Mouse (Mus musculus) spleen, adult 2 months (tissue): ENCODE measurements around the gene Gprc5c. TPM values are rescaled to one million over a fixed set of nuclear protein-coding genes. Genes with fewer than 3 reads are reported as not detected.

Experiments
- DNase-seq, 2 experiments: peaks; one replicate each; pipeline versions ENCODE4 v3.0.0 to v3.0.0-alpha.2; 2012 to 2021; ENCODE audit warnings: low spot score in 2 of 2, low read depth in 1 of 2
- H3K27ac ChIP-seq: fragments of 200-500 bp; 2 replicates; pipeline ENCODE4 v1.5.1; 2012; ENCODE audit warnings: low read length, inconsistent platforms; ENCODE audit not compliant: insufficient read depth
- H3K27me3 ChIP-seq: fragments of 200-500 bp; 2 replicates; pipeline ENCODE4 v1.6.1; 2012; ENCODE audit warnings: mild to moderate bottlenecking, moderate library complexity, low read length, inconsistent platforms; ENCODE audit not compliant: control insufficient read depth, insufficient read depth
- H3K36me3 ChIP-seq: fragments of 200-500 bp; 2 replicates; pipeline ENCODE4 v1.6.1; 2012; ENCODE audit warnings: mild to moderate bottlenecking, low read length, inconsistent platforms; ENCODE audit not compliant: control insufficient read depth, insufficient read depth
- H3K4me1 ChIP-seq: fragments of 200-500 bp; 2 replicates; pipeline ENCODE4 v1.6.1; 2011; ENCODE audit warnings: inconsistent platforms; ENCODE audit not compliant: control insufficient read depth, insufficient read depth, insufficient read length
- H3K4me3 ChIP-seq: fragments of 200-500 bp; 2 replicates; pipeline ENCODE4 v1.5.1; 2011; ENCODE audit warnings: mild to moderate bottlenecking, inconsistent platforms; ENCODE audit not compliant: insufficient read depth, insufficient read length; ENCODE audit errors: extremely low read depth
- CTCF ChIP-seq: fragments of 200-500 bp; IDR thresholded peaks from 2 replicates; pipeline ENCODE4 v1.5.1; 2011; ENCODE audit warnings: mild to moderate bottlenecking, inconsistent platforms; ENCODE audit not compliant: insufficient read depth, insufficient read length, insufficient replicate concordance; ENCODE audit errors: extremely low read depth
- POLR2A ChIP-seq: fragments of 200-500 bp; IDR thresholded peaks from 2 replicates; pipeline ENCODE4 v1.6.1; 2011; ENCODE audit warnings: low read depth, low read length, inconsistent platforms
- WGBS: fragments of 180-500 bp; shearing (Covaris S2); methylation state at CpG from one replicate; pipeline ENCODE4 v1.1.7; 2018; 5-methylcytosine and 5-hydroxymethylcytosine counted together
- polyA plus RNA-seq: library from polyadenylated mRNA; depleted of rRNA; stranded (reverse); fragments of >200 nt; gene quantifications from 2 replicates; pipeline ENCODE4 v1.2.3, GENCODE M21; 2012

Gene Gprc5c
- polyA plus RNA-seq, 1 experiment = 9.5 TPM

GRCm38 (mm10) chr11:114833166-114833565 lies 17.8 kb upstream of the Gprc5c start:
- DNase-seq = no peak
- no peak overlapping the region for H3K4me3 ChIP-seq
- 80% methylated on average over 5 of the region's 5 CpGs for WGBS
- H3K27ac ChIP-seq = no peak overlapping the region
- no peaks in the 10 kb centered on the region; the same call in 1 of the 2 replicates for H3K4me1 ChIP-seq
- H3K36me3 ChIP-seq = no peaks in the 10 kb centered on the region
- no peaks in the 10 kb centered on the region for H3K27me3 ChIP-seq
- TF ChIP-seq POLR2A (no peak), CTCF (no peak)

- WGBS = 28% methylated on average over 8 of the region's 8 CpGs
- TF ChIP-seq CTCF = no peak
- no peak for TF ChIP-seq POLR2A
- H3K27me3 ChIP-seq = no peaks in the 10 kb centered on the region
- no peaks in the 10 kb centered on the region for H3K36me3 ChIP-seq
- H3K27ac ChIP-seq = no peak overlapping the region
- no peaks in the 10 kb centered on the region; the same call in 1 of the 2 replicates for H3K4me1 ChIP-seq
- no peak overlapping the region for H3K4me3 ChIP-seq
- DNase-seq = no peak
Measured at GRCm38 (mm10) chr11:114843818-114844463, 7.0 kb upstream of the Gprc5c start.

- no peaks in the 10 kb centered on the region for H3K27me3 ChIP-seq
- TF ChIP-seq POLR2A (no peak), CTCF (no peak)
- no peak for DNase-seq
- H3K4me3 ChIP-seq = no peak overlapping the region
- H3K27ac ChIP-seq = no peak overlapping the region
- no peaks in the 10 kb centered on the region for H3K36me3 ChIP-seq
- no peaks in the 10 kb centered on the region; the same call in 1 of the 2 replicates for H3K4me1 ChIP-seq
- WGBS = 81% methylated on average over 7 of the region's 7 CpGs
Measured at GRCm38 (mm10) chr11:114844464-114845220, 6.3 kb upstream of the Gprc5c start.

DNA sequence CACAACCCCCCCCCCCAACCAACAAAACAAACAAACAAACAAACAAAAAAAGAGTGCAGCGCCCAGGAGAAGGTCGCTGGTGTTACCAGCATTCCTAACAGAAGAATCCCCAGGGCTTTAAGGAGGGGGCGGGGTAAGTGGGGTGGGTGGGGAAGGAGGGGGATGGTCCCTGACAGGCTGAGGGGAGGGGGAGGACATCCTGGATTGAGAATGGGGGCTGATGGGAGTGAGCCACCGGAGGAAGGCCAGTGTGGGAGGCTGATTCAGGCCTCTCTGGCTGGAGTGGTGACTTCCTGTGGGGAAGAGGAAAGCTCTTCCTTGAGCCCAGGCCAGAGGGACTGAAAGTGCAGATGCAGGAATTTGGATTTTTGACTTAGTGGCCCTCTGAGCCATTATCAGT lies 4.6 kb upstream of the Gprc5c start:
- no peak for TF ChIP-seq POLR2A
- TF ChIP-seq CTCF = no peak
- no peak for DNase-seq
- Histone ChIP-seq H3K27me3 (no peaks in the 10 kb centered on the region), H3K4me1 (peaks cover 2% of the 10 kb centered on the region; the same call in 1 of the 2 replicates), H3K27ac (no peak overlapping the region), H3K36me3 (no peaks in the 10 kb centered on the region), H3K4me3 (no peak overlapping the region)
- 90% methylated on average over 4 of the region's 4 CpGs for WGBS

DNA sequence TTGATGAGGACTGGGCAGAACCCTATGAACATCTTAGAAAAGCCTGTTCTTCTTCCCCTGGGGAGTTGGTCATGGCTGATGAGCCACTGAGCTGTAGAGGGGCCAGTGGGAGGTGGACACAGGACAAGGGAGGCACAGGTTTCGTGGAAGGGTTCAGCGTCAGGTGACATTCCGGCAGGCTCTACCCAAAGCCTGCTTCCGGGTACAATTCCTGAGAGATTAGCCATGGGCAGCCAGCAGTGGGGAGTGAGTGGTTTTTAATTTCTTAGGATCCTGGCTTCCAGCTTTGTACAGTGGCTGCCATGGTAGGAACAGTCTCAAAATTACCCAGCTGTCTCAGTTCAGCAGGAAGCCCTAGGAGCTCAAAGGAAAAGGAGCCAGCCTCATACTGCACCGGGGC lies 3.9 kb upstream of the Gprc5c start:
- peaks cover 3% of the 10 kb centered on the region for H3K27me3 ChIP-seq
- DNase-seq = no peak
- no peak for TF ChIP-seq POLR2A
- no peak for TF ChIP-seq CTCF
- peaks cover 8% of the 10 kb centered on the region for H3K4me1 ChIP-seq
- WGBS = 90% methylated on average over 5 of the region's 5 CpGs
- H3K4me3 ChIP-seq = no peak overlapping the region
- no peaks in the 10 kb centered on the region for H3K36me3 ChIP-seq
- no peak overlapping the region for H3K27ac ChIP-seq

- Histone ChIP-seq H3K4me1 (peaks cover 10% of the 10 kb centered on the region), H3K27ac (no peak overlapping the region), H3K27me3 (peaks cover 7% of the 10 kb centered on the region), H3K36me3 (no peaks in the 10 kb centered on the region), H3K4me3 (no peak overlapping the region)
- no peak for DNase-seq
- WGBS = 38% methylated on average over 2 of the region's 2 CpGs
- no peak for TF ChIP-seq CTCF
- TF ChIP-seq POLR2A = no peak
Measured at GRCm38 (mm10) chr11:114849572-114849971, 1.4 kb upstream of the Gprc5c start.

DNA sequence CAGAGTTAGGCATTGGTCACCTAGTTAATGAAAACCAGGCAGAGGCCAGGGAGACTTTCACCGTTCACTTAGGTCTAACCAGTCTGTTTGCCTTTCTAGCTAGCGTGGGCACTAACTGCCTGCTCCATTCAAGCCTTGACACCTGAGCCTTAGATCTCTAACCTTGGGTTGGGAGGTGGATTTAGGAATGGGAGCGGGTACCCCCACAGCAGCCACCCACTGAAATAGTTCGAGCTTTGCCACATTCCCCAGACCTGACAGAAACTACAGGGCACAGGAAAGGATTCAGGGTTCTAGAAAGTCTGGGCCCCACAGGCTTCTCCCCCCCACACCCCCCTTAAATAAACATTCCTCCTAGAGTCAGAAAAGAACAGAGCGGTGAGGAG lies 893 bp upstream of the Gprc5c start:
- DNase-seq = no peak
- TF ChIP-seq POLR2A (no peak), CTCF (no peak)
- WGBS = 66% methylated on average over 5 of the region's 5 CpGs

More for the DNA sequence above, 893 bp upstream of the Gprc5c start:
- Histone ChIP-seq H3K27me3 (peaks cover 7% of the 10 kb centered on the region), H3K4me3 (no peak overlapping the region), H3K27ac (no peak overlapping the region), H3K36me3 (no peaks in the 10 kb centered on the region), H3K4me1 (peaks cover 10% of the 10 kb centered on the region; the same call in 1 of the 2 replicates)
